Mouse (Mus musculus) heart, adult 2 months (tissue): ENCODE results near the gene Zfyve19. TPM values are rescaled to one million over a fixed set of nuclear protein-coding genes. Genes with fewer than 3 reads are reported as not detected.

Experiments used
- DNase-seq, 2 experiments: peaks; one replicate each; pipeline ENCODE4 v3.0.0; 2021
- H3K27ac ChIP-seq: fragments of 200-600 bp; 2 replicates; pipeline ENCODE4 v1.8.1; 2022
- H3K27me3 ChIP-seq: fragments of 200-500 bp; 2 replicates; pipeline ENCODE4 v1.6.1; 2012; ENCODE audit warnings: mild to moderate bottlenecking, low read length, inconsistent platforms, mixed read lengths; ENCODE audit not compliant: control insufficient read depth, insufficient read depth
- H3K36me3 ChIP-seq: fragments of 200-500 bp; 2 replicates; pipeline ENCODE4 v1.6.1; 2012; ENCODE audit warnings: low read length, inconsistent platforms; ENCODE audit not compliant: control insufficient read depth, insufficient read depth
- H3K4me1 ChIP-seq: fragments of 200-500 bp; 2 replicates; pipeline ENCODE4 v1.6.1; 2011; ENCODE audit warnings: low read length; ENCODE audit not compliant: control insufficient read depth, insufficient read depth
- H3K4me3 ChIP-seq: fragments of 200-600 bp; 2 replicates; pipeline ENCODE4 v1.8.1; 2022
- H3K79me2 ChIP-seq: fragments of 200-500 bp; replicated peaks from 2 replicates; pipeline ENCODE4 v1.6.1; 2012; ENCODE audit warnings: mild to moderate bottlenecking, inconsistent platforms, low read length, moderate library complexity, mixed read lengths; ENCODE audit not compliant: control insufficient read depth, insufficient read depth
- H3K9ac ChIP-seq: fragments of 200-500 bp; 2 replicates; pipeline ENCODE4 v1.6.1; 2012; ENCODE audit warnings: low read depth, mild to moderate bottlenecking, control low read depth, inconsistent platforms, low read length, mixed read lengths
- CTCF ChIP-seq: fragments of 200-600 bp; IDR thresholded peaks from 2 replicates; pipeline ENCODE4 v1.8.1; 2022; ENCODE audit warnings: antibody characterized with exemption, mild to moderate bottlenecking, moderate library complexity
- EP300 ChIP-seq: fragments of 200-500 bp; IDR thresholded peaks from 2 replicates; pipeline ENCODE4 v1.6.1; 2011; ENCODE audit warnings: low read depth, low read length, control low read depth; ENCODE audit not compliant: insufficient read depth
- POLR2A ChIP-seq: fragments of 200-500 bp; IDR thresholded peaks from 2 replicates; pipeline ENCODE4 v1.6.1; 2011; ENCODE audit warnings: mild to moderate bottlenecking, low read depth, low read length, control low read depth; ENCODE audit not compliant: insufficient read depth
- WGBS: fragments of 180-500 bp; shearing (Covaris S2); methylation state at CpG from one replicate; pipeline ENCODE4 v1.1.7; 2018; 5-methylcytosine and 5-hydroxymethylcytosine counted together
- intact Hi-C: fragments of 180-260 bp; cut with DNase I; formaldehyde crosslinking; loops from one replicate; pipeline ENCODE4 v1.15.1; 2025
- polyA plus RNA-seq: library from polyadenylated mRNA; depleted of rRNA; stranded (reverse); fragments of >200 nt; gene quantifications from 2 replicates; pipeline ENCODE4 v1.2.3, GENCODE M21; 2012; rRNA removed
- total RNA-seq, 2 experiments: library from RNA; stranded (reverse); gene quantifications; 2 replicates each; pipeline ENCODE4 v1.2.3; 2021

The Zfyve19 gene
- total and polyA plus RNA-seq, 3 experiments, result 8.5 to 17.1 (median 11.6) TPM

- peak; percentile 60 to 70 for DNase-seq
- no peak overlapping the region for H3K4me3 ChIP-seq
- no peak overlapping the region; the same call in 1 of the 2 replicates for H3K9ac ChIP-seq
- 20% methylated on average over 8 of the region's 8 CpGs for WGBS
- no peaks in the 10 kb centered on the region for H3K36me3 ChIP-seq
- H3K79me2 ChIP-seq, result no peaks in the 10 kb centered on the region
- intact Hi-C loops, result no loop called here
- no peaks in the 10 kb centered on the region for H3K4me1 ChIP-seq
- no peak overlapping the region for H3K27ac ChIP-seq
- TF ChIP-seq CTCF, result no peak
- no peak for TF ChIP-seq EP300
- no peak for TF ChIP-seq POLR2A
- H3K27me3 ChIP-seq, result no peaks in the 10 kb centered on the region
These were observed 54.6 kb downstream of the Zfyve19 start for GRCm38 (mm10) chr2:119262978-119263377.

- no peak for DNase-seq
- no peak overlapping the region for H3K4me3 ChIP-seq
- WGBS, result 64% methylated on average over 5 of the region's 5 CpGs
- intact Hi-C loops, result no loop called here
- TF ChIP-seq POLR2A (no peak), CTCF (no peak), EP300 (no peak)
- H3K27ac ChIP-seq, result no peak overlapping the region
- H3K9ac ChIP-seq, result no peak overlapping the region
- H3K36me3 ChIP-seq, result no peaks in the 10 kb centered on the region
- H3K79me2 ChIP-seq, result no peaks in the 10 kb centered on the region
- no peaks in the 10 kb centered on the region for H3K4me1 ChIP-seq
- no peaks in the 10 kb centered on the region for H3K27me3 ChIP-seq
These were observed 55.4 kb downstream of the Zfyve19 start for GRCm38 (mm10) chr2:119263813-119264212.

Other genes with a start within 250 kb of the Zfyve19 start
- gene Ccdc32, start 179.2 kb upstream of the Zfyve19 start, total RNA-seq, result 10 to 100 TPM in 1 of 2 experiments, 1 to 10 TPM in 1; 9.7 to 10.9 TPM
- gene Ccdc32, start 179.2 kb upstream of the Zfyve19 start, polyA plus RNA-seq, result 5.2 and 10.8 TPM in 2 replicates
- 1 to 10 TPM; 4.1 to 5.1 TPM for gene Rpusd2, start 173.8 kb upstream of the Zfyve19 start, total RNA-seq
- 3.4 and 5.7 TPM in 2 replicates for gene Rpusd2, start 173.8 kb upstream of the Zfyve19 start, polyA plus RNA-seq
- under 1 TPM; 0.39 to 0.48 TPM for gene Knl1, start 161.5 kb upstream of the Zfyve19 start, total RNA-seq
- 0.02 and 0.06 TPM in 2 replicates for gene Knl1, start 161.5 kb upstream of the Zfyve19 start, polyA plus RNA-seq
- gene Rad51, start 95.8 kb upstream of the Zfyve19 start, total RNA-seq, result under 1 TPM; 0.44 to 0.48 TPM
- 0.70 and 1.0 TPM in 2 replicates for gene Rad51, start 95.8 kb upstream of the Zfyve19 start, polyA plus RNA-seq
- 10 to 100 TPM; 20.0 to 20.1 TPM for gene Rmdn3, start 51.6 kb upstream of the Zfyve19 start, total RNA-seq
- 9.0 and 12.4 TPM in 2 replicates for gene Rmdn3, start 51.6 kb upstream of the Zfyve19 start, polyA plus RNA-seq
- 10 to 100 TPM in 1 of 2 experiments, 1 to 10 TPM in 1; 8.0 to 10.2 TPM for gene Gchfr, start 40.8 kb upstream of the Zfyve19 start, total RNA-seq
- 19.3 and 28.8 TPM in 2 replicates for gene Gchfr, start 40.8 kb upstream of the Zfyve19 start, polyA plus RNA-seq
- not detected for gene Gm14137, start 34.1 kb upstream of the Zfyve19 start, total RNA-seq
- 0.04 TPM in 1 of 2 replicates, not detected in the other for gene Gm14137, start 34.1 kb upstream of the Zfyve19 start, polyA plus RNA-seq
- gene Dnajc17, start 178 bp downstream of the Zfyve19 start, total RNA-seq, result 10 to 100 TPM in 1 of 2 experiments, 1 to 10 TPM in 1; 9.3 to 10.1 TPM
- 2.5 and 4.1 TPM in 2 replicates for gene Dnajc17, start 178 bp downstream of the Zfyve19 start, polyA plus RNA-seq
- gene Ppp1r14d, start 21.3 kb downstream of the Zfyve19 start, total RNA-seq, result not detected
- not detected in 2 replicates for gene Ppp1r14d, start 21.3 kb downstream of the Zfyve19 start, polyA plus RNA-seq
- gene Spint1, start 28.7 kb downstream of the Zfyve19 start, total RNA-seq, result not detected
- gene Spint1, start 28.7 kb downstream of the Zfyve19 start, polyA plus RNA-seq, result 0.32 and 1.1 TPM in 2 replicates
- gene Rhov, start 62.7 kb downstream of the Zfyve19 start, total RNA-seq, result not detected
- 0.12 TPM in 1 of 2 replicates, not detected in the other for gene Rhov, start 62.7 kb downstream of the Zfyve19 start, polyA plus RNA-seq
- gene Vps18, start 80.1 kb downstream of the Zfyve19 start, total RNA-seq, result 10 to 100 TPM; 12.2 TPM
- gene Vps18, start 80.1 kb downstream of the Zfyve19 start, polyA plus RNA-seq, result 10.2 and 12.6 TPM in 2 replicates
- 10 to 100 TPM; 13.7 to 15.8 TPM for gene Dll4, start 117.2 kb downstream of the Zfyve19 start, total RNA-seq
- gene Dll4, start 117.2 kb downstream of the Zfyve19 start, polyA plus RNA-seq, result 22.0 and 35.8 TPM in 2 replicates
- 10 to 100 TPM in 1 of 2 experiments, 1 to 10 TPM in 1; 5.6 to 13.7 TPM for gene Chac1, start 142.6 kb downstream of the Zfyve19 start, total RNA-seq
- gene Chac1, start 142.6 kb downstream of the Zfyve19 start, polyA plus RNA-seq, result 6.2 and 8.1 TPM in 2 replicates